Mouse (Mus musculus) CH12.LX (cell line): ENCODE measurements around the gene Mipep.

Experiments used
- CTCF ChIP-seq, 2 experiments: IDR thresholded peaks in 1 of 2; conservative IDR thresholded peaks in 1 of 2; 2 replicates each; pipeline ENCODE4 v1.5.1; 2011 to 2012; ENCODE audit warnings: low read depth in 2 of 2, low read length in 2 of 2, improper control_type of control experiment in 1 of 2, inconsistent platforms in 1 of 2, mild to moderate bottlenecking in 1 of 2, moderate library complexity in 1 of 2
- RCOR1 ChIP-seq: conservative IDR thresholded peaks from 2 replicates; pipeline ENCODE4 v1.6.1; 2012; ENCODE audit warnings: low read depth, mild to moderate bottlenecking, inconsistent platforms, low read length, improper control_type of control experiment
- ZC3H11A ChIP-seq: IDR thresholded peaks from 2 replicates; pipeline ENCODE4 v1.6.1; 2012; ENCODE audit warnings: low read depth, mild to moderate bottlenecking, inconsistent platforms, low read length, improper control_type of control experiment

- TF ChIP-seq RCOR1 (no peak), ZC3H11A (no peak), CTCF (conservative IDR thresholded peaks at IDR 0.05 in 1 of 2, IDR thresholded peaks at IDR 0.05 in 1 of 2; ENCODE audit: low read depth in 2 of 2, low read length in 2 of 2) (no peak)
Measured at GRCm38 (mm10) chr14:60763746-60764145, 20.6 kb upstream of the Mipep start.
